Mouse (Mus musculus): ENCODE data around the gene Olfr970. TPM values are rescaled to one million over a fixed set of nuclear protein-coding genes. Genes with fewer than 3 reads are reported as not detected.
"Not testable (repeated sequence)": the region's sequence is repeated elsewhere in the genome, so short reads cannot be mapped to it uniquely, and the experiment has no call there.

Olfr970 gene
- polyA plus RNA-seq (2012; rRNA removed): not detected in 2 replicates

DNA sequence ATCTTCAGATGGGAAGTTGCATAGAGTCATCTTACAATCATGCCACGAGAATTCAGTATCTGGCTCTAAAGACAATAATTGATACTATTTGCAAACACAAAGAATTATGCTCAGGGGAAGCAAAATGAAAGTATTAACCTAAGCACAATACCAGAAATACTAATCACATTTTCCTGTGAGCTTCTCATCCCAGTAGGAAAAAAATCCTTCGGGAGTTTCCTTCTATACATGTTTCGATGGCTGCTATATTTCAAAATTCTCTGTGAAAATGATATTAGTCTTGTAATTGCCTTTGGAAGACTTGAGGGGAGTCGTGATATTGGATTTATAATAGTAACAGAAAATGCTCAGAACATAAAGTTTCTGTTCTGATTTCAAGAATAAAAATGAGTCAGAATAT lies at the start of gene Olfr970:
TSS of gene Olfr970 (plus strand) at position 301 of the 400 bp plus-strand sequence.
- TF ChIP-seq POLR2A (IDR thresholded peaks at IDR 0.05; ENCODE audit: extremely low read depth, insufficient read depth, low read length): no peak
- TF ChIP-seq CTCF (IDR thresholded peaks at IDR 0.05; ENCODE audit: extremely low read depth, insufficient read depth, low read length): no peak
- Histone ChIP-seq H3K4me1 (ENCODE audit: control insufficient read depth, insufficient read depth, low read length) (no peaks in the 10 kb centered on the region), H3K27ac (ENCODE audit: insufficient read depth, low read length) (no peak within 1 kb of the TSS), H3K4me3 (ENCODE audit: insufficient read depth, low read length) (no peak within 1 kb of the TSS)

DNA sequence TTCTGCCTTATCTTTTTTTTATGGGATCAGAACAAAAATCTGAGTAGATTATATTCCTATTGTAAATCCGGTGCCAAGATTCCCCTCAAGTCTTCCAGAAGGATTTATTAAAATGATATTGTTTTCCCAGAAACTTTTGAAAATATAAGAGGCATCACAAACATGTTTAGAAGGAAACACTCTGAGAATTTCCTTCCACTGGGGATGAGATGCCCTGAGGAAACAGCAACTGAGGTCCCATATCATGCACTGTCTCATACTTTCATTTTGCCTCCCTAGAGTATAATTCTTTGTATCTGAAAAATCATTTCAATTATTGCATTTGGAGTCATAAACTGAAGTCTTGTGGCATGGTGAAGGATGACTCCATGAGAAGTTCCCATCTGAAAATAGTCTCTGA lies 25.5 kb upstream of the Olfr970 start, which contains the start of gene Olfr968:
TSS of gene Olfr968 (minus strand) at position 101 of the 400 bp plus-strand sequence.
- no peak for TF ChIP-seq CTCF (IDR thresholded peaks at IDR 0.05; ENCODE audit: extremely low read depth, insufficient read depth, low read length)
- no peak within 1 kb of the TSS for H3K27ac ChIP-seq (ENCODE audit: insufficient read depth, low read length)
- H3K4me3 ChIP-seq (ENCODE audit: insufficient read depth, low read length): no peak within 1 kb of the TSS
- H3K4me1 ChIP-seq (ENCODE audit: control insufficient read depth, insufficient read depth, low read length): no peaks in the 10 kb centered on the region

DNA sequence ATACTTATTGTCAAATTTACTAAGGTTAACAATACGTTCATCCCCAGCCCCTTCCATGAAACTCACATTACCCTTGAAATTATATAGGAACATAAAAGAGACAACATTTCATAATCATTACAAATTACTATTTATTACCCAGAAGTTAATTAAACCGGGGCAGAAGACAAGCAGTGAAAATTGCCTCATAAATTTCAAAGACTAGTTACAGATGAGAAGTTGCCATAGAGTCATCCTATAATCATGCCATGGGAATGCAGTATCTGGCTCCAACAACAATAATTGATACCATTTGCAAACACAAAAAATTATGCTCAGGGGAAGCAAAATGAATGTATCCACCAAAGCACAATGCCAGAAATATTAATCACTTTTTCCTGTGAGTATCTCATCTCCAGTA lies 18.1 kb upstream of the Olfr970 start, which contains the start of gene Olfr969:
TSS of gene Olfr969 (plus strand) at position 388 of the 400 bp plus-strand sequence.
- Histone ChIP-seq H3K4me1 (ENCODE audit: control insufficient read depth, insufficient read depth, low read length) (no peaks in the 10 kb centered on the region), H3K4me3 (ENCODE audit: insufficient read depth, low read length) (no peak within 1 kb of the TSS), H3K27ac (ENCODE audit: insufficient read depth, low read length) (no peak within 1 kb of the TSS)
- TF ChIP-seq POLR2A (IDR thresholded peaks at IDR 0.05; ENCODE audit: extremely low read depth, insufficient read depth, low read length): no peak
- no peak for TF ChIP-seq CTCF (IDR thresholded peaks at IDR 0.05; ENCODE audit: extremely low read depth, insufficient read depth, low read length)

DNA sequence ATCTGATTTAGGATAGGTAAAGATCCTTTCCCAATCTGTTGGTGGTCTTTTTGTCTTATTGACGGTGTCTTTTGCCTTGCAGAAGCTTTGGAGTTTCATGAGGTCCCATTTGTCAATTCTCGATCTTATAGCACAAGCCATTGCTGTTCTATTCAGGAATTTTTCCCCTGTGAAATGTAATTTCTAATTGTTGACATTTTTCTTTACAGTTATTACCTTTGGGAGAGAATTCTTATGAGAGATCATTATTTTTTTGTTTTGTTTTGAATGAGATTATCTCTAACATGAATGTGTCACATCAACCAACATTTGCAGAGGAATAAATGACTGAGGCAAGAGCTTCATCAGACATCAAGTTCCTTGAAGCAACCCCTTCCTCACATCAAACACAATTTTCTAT lies 27.9 kb downstream of the Olfr970 start, which contains the start of gene Olfr971:
TSS of gene Olfr971 (plus strand) at position 301 of the 400 bp plus-strand sequence.
- H3K4me3 ChIP-seq (ENCODE audit: insufficient read depth, low read length); H3K4me1 ChIP-seq (ENCODE audit: control insufficient read depth, insufficient read depth, low read length); H3K27ac ChIP-seq (ENCODE audit: insufficient read depth, low read length): not testable (repeated sequence)

DNA sequence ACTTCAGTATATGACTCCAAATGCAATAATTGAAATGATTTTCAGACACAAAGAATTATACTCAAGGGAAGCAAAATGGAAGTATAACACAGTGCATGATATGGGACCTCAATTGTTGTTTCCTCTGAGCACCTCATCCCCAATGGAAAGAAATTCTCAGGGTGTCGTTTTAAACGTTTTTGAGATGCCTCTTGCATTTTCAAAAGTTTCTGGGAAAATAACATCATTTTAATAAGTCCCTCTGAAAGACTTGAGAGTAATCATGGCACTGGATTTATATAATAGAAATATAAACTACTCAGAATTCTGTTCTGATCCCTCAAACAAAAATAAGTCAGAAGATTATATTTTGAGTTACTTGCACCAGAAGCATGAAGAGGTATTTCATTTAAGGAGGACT lies 57.5 kb downstream of the Olfr970 start, which contains the start of gene Olfr972:
TSS of gene Olfr972 (plus strand) at position 301 of the 400 bp plus-strand sequence.
- TF ChIP-seq CTCF (IDR thresholded peaks at IDR 0.05; ENCODE audit: extremely low read depth, insufficient read depth, low read length): no peak
- TF ChIP-seq POLR2A (IDR thresholded peaks at IDR 0.05; ENCODE audit: extremely low read depth, insufficient read depth, low read length): no peak
- no peak within 1 kb of the TSS for H3K27ac ChIP-seq (ENCODE audit: insufficient read depth, low read length)
- H3K4me3 ChIP-seq (ENCODE audit: insufficient read depth, low read length): no peak within 1 kb of the TSS
- H3K4me1 ChIP-seq (ENCODE audit: control insufficient read depth, insufficient read depth, low read length): no peaks in the 10 kb centered on the region

Other genes with a start within 250 kb of the Olfr970 start
- gene Olfr959, start 233.3 kb upstream of the Olfr970 start, polyA plus RNA-seq (2012; rRNA removed): not detected in 2 replicates
- gene AW551984, start 204.5 kb upstream of the Olfr970 start, polyA plus RNA-seq (2012; rRNA removed): 1.7 and 2.0 TPM in 2 replicates
- gene Olfr148, start 198.2 kb upstream of the Olfr970 start, polyA plus RNA-seq (2012; rRNA removed): not detected in 2 replicates
- not detected in 2 replicates for gene Olfr960, start 187.5 kb upstream of the Olfr970 start, polyA plus RNA-seq (2012; rRNA removed)
- not detected in 2 replicates for gene Olfr961, start 163.8 kb upstream of the Olfr970 start, polyA plus RNA-seq (2012; rRNA removed)
- not detected in 2 replicates for gene Olfr963, start 141.7 kb upstream of the Olfr970 start, polyA plus RNA-seq (2012; rRNA removed)
- gene Olfr149, start 101.7 kb upstream of the Olfr970 start, polyA plus RNA-seq (2012; rRNA removed): not detected in 2 replicates
- gene Olfr965, start 97.5 kb upstream of the Olfr970 start, polyA plus RNA-seq (2012; rRNA removed): not detected in 2 replicates
- gene Olfr150, start 77.9 kb upstream of the Olfr970 start, polyA plus RNA-seq (2012; rRNA removed): not detected in 2 replicates
- not detected in 2 replicates for gene Olfr967, start 62.6 kb upstream of the Olfr970 start, polyA plus RNA-seq (2012; rRNA removed)
- not detected in 2 replicates for gene Olfr968, start 25.6 kb upstream of the Olfr970 start, polyA plus RNA-seq (2012; rRNA removed)
- gene Olfr969, start 17.9 kb upstream of the Olfr970 start, polyA plus RNA-seq (2012; rRNA removed): not detected in 2 replicates
- gene Olfr971, start 28.0 kb downstream of the Olfr970 start, polyA plus RNA-seq (2012; rRNA removed): not detected in 2 replicates
- not detected in 2 replicates for gene Olfr972, start 57.6 kb downstream of the Olfr970 start, polyA plus RNA-seq (2012; rRNA removed)
- gene Olfr229, start 98.5 kb downstream of the Olfr970 start, polyA plus RNA-seq (2012; rRNA removed): not detected in 2 replicates
- not detected in 2 replicates for gene Olfr974, start 128.6 kb downstream of the Olfr970 start, polyA plus RNA-seq (2012; rRNA removed)
- not detected in 2 replicates for gene Olfr975, start 143.2 kb downstream of the Olfr970 start, polyA plus RNA-seq (2012; rRNA removed)
- gene Olfr976, start 152.3 kb downstream of the Olfr970 start, polyA plus RNA-seq (2012; rRNA removed): not detected in 2 replicates
- not detected in 2 replicates for gene Olfr978, start 183.3 kb downstream of the Olfr970 start, polyA plus RNA-seq (2012; rRNA removed)
- gene Olfr979, start 194.6 kb downstream of the Olfr970 start, polyA plus RNA-seq (2012; rRNA removed): not detected in 2 replicates
- gene Olfr980, start 200.7 kb downstream of the Olfr970 start, polyA plus RNA-seq (2012; rRNA removed): not detected in 2 replicates
- not detected in 2 replicates for gene Olfr981, start 212.6 kb downstream of the Olfr970 start, polyA plus RNA-seq (2012; rRNA removed)